Mouse (Mus musculus) E14TG2a.4 (cell line): Measurements from ENCODE around the gene Nt5m.

Experiments
- H3K27me3 ChIP-seq: 2 replicates; pipeline ENCODE4 v1.6.1; 2014; ENCODE audit warnings: low read length, control low read depth; ENCODE audit not compliant: insufficient read depth
- H3K36me3 ChIP-seq: 2 replicates; pipeline ENCODE4 v1.6.1; 2014; ENCODE audit warnings: low read length, control low read depth; ENCODE audit not compliant: insufficient read depth
- H3K4me1 ChIP-seq: replicated peaks from 2 replicates; pipeline ENCODE4 v1.6.1; 2014; ENCODE audit warnings: low read depth, low read length, control low read depth
- H3K4me3 ChIP-seq: replicated peaks from 2 replicates; pipeline ENCODE4 v1.5.1; 2014; ENCODE audit warnings: mild to moderate bottlenecking, low read length
- H3K9me3 ChIP-seq: 2 replicates; pipeline ENCODE4 v1.6.1; 2014; ENCODE audit warnings: low read length, control low read depth
- CTCF ChIP-seq: conservative IDR thresholded peaks from 2 replicates; pipeline ENCODE4 v1.5.1; 2014; ENCODE audit warnings: low read length
- NANOG ChIP-seq: IDR thresholded peaks from 2 replicates; pipeline ENCODE4 v1.6.1; 2014; ENCODE audit warnings: borderline replicate concordance, low read length, mixed read lengths
- POU5F1 ChIP-seq: IDR thresholded peaks from 2 replicates; pipeline ENCODE4 v1.6.1; 2014; ENCODE audit warnings: low read length, borderline replicate concordance

Nt5m gene

GRCm38 (mm10) chr11:59808170-59808960 is 30.9 kb upstream of the Nt5m start:
- Histone ChIP-seq H3K4me3 (peak overlapping the region; percentile 90), H3K36me3 (peaks cover 47% of the 10 kb centered on the region), H3K4me1 (peaks cover 78% of the 10 kb centered on the region), H3K27me3 (no peaks in the 10 kb centered on the region), H3K9me3 (no peaks in the 10 kb centered on the region)
- TF ChIP-seq CTCF (no peak), NANOG (no peak), POU5F1 (no peak)

GRCm38 (mm10) chr11:59809071-59809669 is 30.1 kb upstream of the Nt5m start:
- H3K36me3 ChIP-seq: peaks cover 39% of the 10 kb centered on the region
- H3K9me3 ChIP-seq: no peaks in the 10 kb centered on the region
- peak overlapping the region; percentile 90 for H3K4me3 ChIP-seq
- peaks cover 86% of the 10 kb centered on the region for H3K4me1 ChIP-seq
- no peaks in the 10 kb centered on the region for H3K27me3 ChIP-seq
- TF ChIP-seq NANOG (no peak), POU5F1 (no peak), CTCF (no peak)

- H3K27me3 ChIP-seq: no peaks in the 10 kb centered on the region
- TF ChIP-seq NANOG (no peak), POU5F1 (no peak), CTCF (no peak)
Observed at GRCm38 (mm10) chr11:59809670-59810474, 29.4 kb upstream of the Nt5m start, which contains the start of gene Flcn. Gene Flcn, minus strand, starts transcription at chr11:59810016.

GRCm38 (mm10) chr11:59810480-59811158 is 28.6 kb upstream of the Nt5m start:
- no peaks in the 10 kb centered on the region for H3K27me3 ChIP-seq
- H3K4me3 ChIP-seq: peak overlapping the region; percentile 90
- H3K36me3 ChIP-seq: peaks cover 26% of the 10 kb centered on the region
- H3K4me1 ChIP-seq: peaks cover 87% of the 10 kb centered on the region
- H3K9me3 ChIP-seq: no peaks in the 10 kb centered on the region
- TF ChIP-seq NANOG (no peak), POU5F1 (no peak), CTCF (no peak)

More at GRCm38 (mm10) chr11:59809670-59810474, 29.4 kb upstream of the Nt5m start, which contains the start of gene Flcn:
- Histone ChIP-seq H3K9me3 (no peaks in the 10 kb centered on the region), H3K36me3 (peaks cover 32% of the 10 kb centered on the region), H3K4me3 (peak within 1 kb of the TSS; percentile 90), H3K4me1 (peaks cover 86% of the 10 kb centered on the region)

GRCm38 (mm10) chr11:59811211-59811610 is 28.0 kb upstream of the Nt5m start:
- H3K27me3 ChIP-seq: no peaks in the 10 kb centered on the region
- TF ChIP-seq POU5F1: no peak
- TF ChIP-seq NANOG: no peak
- TF ChIP-seq CTCF: no peak
- H3K36me3 ChIP-seq: peaks cover 24% of the 10 kb centered on the region
- H3K4me1 ChIP-seq: peaks cover 87% of the 10 kb centered on the region
- H3K4me3 ChIP-seq: peak overlapping the region; percentile 90
- no peaks in the 10 kb centered on the region for H3K9me3 ChIP-seq

- TF ChIP-seq NANOG (no peak), POU5F1 (no peak), CTCF (no peak)
- H3K36me3 ChIP-seq: peaks cover 26% of the 10 kb centered on the region
- H3K4me3 ChIP-seq: no peak overlapping the region; the same call in 1 of the 2 replicates
- peaks cover 75% of the 10 kb centered on the region for H3K4me1 ChIP-seq
- H3K27me3 ChIP-seq: no peaks in the 10 kb centered on the region
- no peaks in the 10 kb centered on the region for H3K9me3 ChIP-seq
Observed at GRCm38 (mm10) chr11:59813276-59813675, 26.0 kb upstream of the Nt5m start.

GRCm38 (mm10) chr11:59814311-59814710 is 24.9 kb upstream of the Nt5m start:
- peaks cover 64% of the 10 kb centered on the region for H3K4me1 ChIP-seq
- TF ChIP-seq NANOG: peak; percentile 47; the same call in 1 of the 2 replicates
- no peak for TF ChIP-seq POU5F1
- no peak for TF ChIP-seq CTCF

GRCm38 (mm10) chr11:59814936-59815335 is 24.3 kb upstream of the Nt5m start:
- TF ChIP-seq POU5F1 (no peak), NANOG (no peak), CTCF (no peak)
- H3K27me3 ChIP-seq: no peaks in the 10 kb centered on the region
- H3K9me3 ChIP-seq: no peaks in the 10 kb centered on the region
- H3K4me1 ChIP-seq: peaks cover 64% of the 10 kb centered on the region
- no peak overlapping the region for H3K4me3 ChIP-seq
- H3K36me3 ChIP-seq: peaks cover 42% of the 10 kb centered on the region

More at GRCm38 (mm10) chr11:59814311-59814710, 24.9 kb upstream of the Nt5m start:
- no peaks in the 10 kb centered on the region for H3K9me3 ChIP-seq
- H3K27me3 ChIP-seq: no peaks in the 10 kb centered on the region
- peaks cover 36% of the 10 kb centered on the region for H3K36me3 ChIP-seq
- no peak overlapping the region for H3K4me3 ChIP-seq
